Mouse (Mus musculus): ENCODE data around the gene Treml1. TPM values are rescaled to one million over a fixed set of nuclear protein-coding genes. Genes with fewer than 3 reads are reported as not detected.

Gene Treml1
- polyA plus RNA-seq, 1 experiment from 2014 or later: 15.8 TPM

DNA sequence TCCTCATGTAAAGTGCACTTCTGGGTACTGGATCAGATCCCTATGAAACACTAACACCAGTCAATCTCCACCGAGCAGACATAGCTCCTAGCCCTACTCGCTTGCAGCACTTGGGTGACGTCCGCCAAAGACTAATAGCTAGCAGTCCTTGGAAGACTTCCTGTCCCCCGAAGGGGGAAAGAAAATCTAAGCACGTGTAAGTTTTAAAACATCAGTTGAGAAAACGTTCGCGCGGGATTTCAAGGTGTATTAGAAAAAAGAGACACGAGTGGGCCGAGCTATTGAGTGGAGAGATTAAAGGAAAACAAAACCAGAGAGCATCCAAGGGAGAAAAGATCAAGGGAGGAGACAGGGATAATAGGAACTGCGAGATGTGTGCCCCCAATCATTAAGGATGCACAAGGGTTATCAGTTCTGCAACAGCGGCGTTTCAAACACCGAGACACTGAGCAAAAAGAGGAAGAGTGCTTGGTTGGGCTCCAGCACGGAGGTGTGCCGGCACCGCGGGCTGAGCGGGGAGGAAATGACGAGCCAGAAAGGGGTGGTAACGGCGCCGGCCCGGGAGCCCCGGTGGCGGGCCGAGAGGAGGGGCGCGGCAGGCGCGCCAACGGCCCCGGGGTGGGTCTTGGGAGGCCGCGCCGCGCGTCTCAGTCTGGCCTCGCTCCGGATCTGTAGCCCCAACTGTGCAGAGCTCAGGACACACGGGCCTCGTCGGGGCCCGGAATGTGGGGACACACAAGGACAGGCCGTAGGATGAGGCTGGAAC, 49.0 kb downstream of the Treml1 start:
- peaks cover 30% of the 10 kb centered on the region for H3K36me3 ChIP-seq (replicated peaks)
- H3K27ac ChIP-seq (replicated peaks): peak overlapping the region; percentile 100
- H3K27me3 ChIP-seq: no peaks in the 10 kb centered on the region
- peak overlapping the region; percentile 94 for H3K4me3 ChIP-seq (replicated peaks)
- peak; percentile 47 for ATAC-seq (ENCODE audit: insufficient read depth)
- H3K4me2 ChIP-seq: peak overlapping the region; percentile 82
- H3K9ac ChIP-seq: peak overlapping the region; percentile 98
- no peaks in the 10 kb centered on the region for H3K9me3 ChIP-seq (replicated peaks)
- under 1% methylated on average over 47 of the region's 47 CpGs for WGBS (ENCODE audit: insufficient replicate concordance)
- peaks cover 62% of the 10 kb centered on the region for H3K4me1 ChIP-seq (replicated peaks)

DNA sequence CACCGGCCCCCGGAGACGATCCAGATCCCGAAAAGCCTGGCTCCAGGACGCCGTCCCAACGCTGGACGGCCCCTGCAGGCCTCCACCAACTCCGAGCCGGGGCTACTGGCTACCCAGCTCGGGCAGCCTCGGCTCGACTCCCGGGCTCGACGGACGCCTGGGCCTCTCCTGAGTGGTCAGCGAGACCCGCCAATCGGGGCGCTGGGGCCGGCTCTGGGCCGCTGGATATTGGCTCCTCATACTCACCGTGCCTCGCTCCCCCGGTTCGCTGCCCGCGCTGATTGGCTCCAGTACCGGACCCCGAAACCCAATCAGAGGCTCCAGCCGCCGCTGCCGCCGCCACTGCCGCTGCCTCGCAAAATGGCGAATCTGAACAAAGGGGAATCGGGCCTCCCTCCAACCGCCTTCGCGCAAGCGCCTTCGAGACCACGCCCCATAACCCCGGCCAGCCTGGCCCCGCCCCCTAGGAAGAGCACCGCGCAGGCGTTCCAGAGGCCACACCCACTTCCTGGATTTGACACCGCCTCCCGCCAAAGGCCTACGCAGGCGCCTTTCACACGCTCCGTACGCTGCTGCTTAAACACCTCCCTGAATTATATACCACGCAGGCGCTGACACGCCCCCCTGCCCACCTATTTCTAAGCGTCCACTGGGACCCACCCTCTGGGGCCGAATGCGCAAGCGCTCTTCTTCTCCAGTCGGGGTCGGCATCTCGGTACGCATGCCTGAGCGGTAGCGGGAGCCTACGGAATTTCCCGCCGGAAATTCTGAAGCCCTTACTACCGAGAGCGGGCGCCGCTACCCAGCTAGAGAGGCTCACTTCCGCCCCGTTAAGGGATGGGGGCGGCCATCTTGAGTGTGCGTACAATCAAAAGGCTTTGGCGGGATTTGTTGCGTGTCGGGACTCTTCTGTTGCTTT, 49.9 kb downstream of the Treml1 start, which contains the start of the genes Nfya and Oard1:
Nfya (minus strand) TSS at position 527 of the 919 bp plus-strand sequence.
Oard1 (plus strand) TSS at position 635 of the 919 bp plus-strand sequence.
- H3K36me3 ChIP-seq (replicated peaks): peaks cover 32% of the 10 kb centered on the region
- H3K9me3 ChIP-seq (replicated peaks): no peaks in the 10 kb centered on the region
- no peaks in the 10 kb centered on the region for H3K27me3 ChIP-seq
- under 1% methylated on average over 84 of the region's 84 CpGs for whole genome bisulfite sequencing (ENCODE audit: insufficient replicate concordance)
- H3K4me2 ChIP-seq: peak within 1 kb of the TSS; percentile 82
- H3K4me1 ChIP-seq (replicated peaks): peaks cover 52% of the 10 kb centered on the region
- peak; percentile 89 for ATAC-seq (ENCODE audit: insufficient read depth)
- H3K4me3 ChIP-seq (replicated peaks): peak within 1 kb of the TSS; percentile 94
- peak within 1 kb of the TSS; percentile 100 for H3K27ac ChIP-seq (replicated peaks)
- H3K9ac ChIP-seq: peak within 1 kb of the TSS; percentile 98

DNA sequence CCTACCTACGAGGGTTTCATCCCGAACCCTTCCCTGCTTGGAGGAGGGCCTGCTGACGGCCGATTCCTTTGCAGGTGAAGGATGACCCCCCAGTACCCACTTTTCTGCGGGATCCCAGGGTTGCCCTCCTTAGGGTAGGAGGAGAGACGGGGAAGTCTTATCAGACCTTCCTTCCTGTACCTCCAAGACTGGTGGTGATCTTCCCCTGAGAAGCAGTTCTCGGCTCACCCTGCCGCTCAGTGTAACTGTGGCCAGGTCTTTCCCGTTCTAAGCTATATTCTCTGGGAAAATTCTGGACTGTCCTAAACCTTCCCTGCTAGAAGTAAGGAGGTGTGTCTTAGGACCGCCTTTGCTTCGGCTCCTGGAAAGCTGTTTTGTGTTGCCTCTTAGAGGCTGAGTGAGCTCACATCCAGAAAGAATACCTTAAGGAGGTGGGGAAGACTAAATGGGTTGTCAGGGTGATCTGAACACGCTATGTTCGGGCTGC, 50.6 kb downstream of the Treml1 start:
- Histone ChIP-seq H3K36me3 (replicated peaks) (peaks cover 39% of the 10 kb centered on the region), H3K4me3 (replicated peaks) (peak overlapping the region; percentile 94), H3K4me1 (replicated peaks) (peaks cover 46% of the 10 kb centered on the region), H3K27ac (replicated peaks) (peak overlapping the region; percentile 100), H3K27me3 (no peaks in the 10 kb centered on the region), H3K4me2 (peak overlapping the region; percentile 82), H3K9me3 (replicated peaks) (no peaks in the 10 kb centered on the region), H3K9ac (peak overlapping the region; percentile 79)
- 0% methylated on average over 13 of the region's 13 CpGs for WGBS (ENCODE audit: insufficient replicate concordance)
- peak; percentile 27 for ATAC-seq (ENCODE audit: insufficient read depth)

DNA sequence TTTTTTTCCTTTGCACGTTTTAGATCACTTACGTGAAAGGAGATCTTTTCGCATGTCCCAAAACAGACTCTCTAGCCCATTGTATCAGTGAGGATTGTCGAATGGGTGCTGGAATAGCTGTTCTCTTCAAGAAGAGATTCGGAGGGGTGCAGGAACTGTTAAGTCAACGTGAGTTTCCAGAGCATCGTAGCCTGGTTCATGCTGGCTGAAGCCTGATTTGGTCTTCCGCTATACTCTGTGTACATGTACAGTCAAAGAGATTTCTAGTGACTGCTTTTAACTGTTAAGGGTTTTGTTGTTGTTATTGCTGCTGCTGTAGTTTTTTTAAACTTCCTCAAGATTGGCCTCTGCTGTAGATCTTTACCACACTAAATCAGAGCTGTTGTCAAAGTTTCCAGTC, 51.5 kb downstream of the Treml1 start:
- Histone ChIP-seq H3K4me1 (replicated peaks) (peaks cover 38% of the 10 kb centered on the region), H3K27me3 (no peaks in the 10 kb centered on the region), H3K9ac (peak overlapping the region; percentile 79), H3K27ac (replicated peaks) (peak overlapping the region; percentile 100), H3K36me3 (replicated peaks) (peaks cover 48% of the 10 kb centered on the region), H3K9me3 (replicated peaks) (no peaks in the 10 kb centered on the region), H3K4me3 (replicated peaks) (peak overlapping the region; percentile 94), H3K4me2 (peak overlapping the region; percentile 82)
- no peak for ATAC-seq (ENCODE audit: insufficient read depth)
- 50% methylated on average over 8 of the region's 8 CpGs for WGBS (ENCODE audit: insufficient replicate concordance)

DNA sequence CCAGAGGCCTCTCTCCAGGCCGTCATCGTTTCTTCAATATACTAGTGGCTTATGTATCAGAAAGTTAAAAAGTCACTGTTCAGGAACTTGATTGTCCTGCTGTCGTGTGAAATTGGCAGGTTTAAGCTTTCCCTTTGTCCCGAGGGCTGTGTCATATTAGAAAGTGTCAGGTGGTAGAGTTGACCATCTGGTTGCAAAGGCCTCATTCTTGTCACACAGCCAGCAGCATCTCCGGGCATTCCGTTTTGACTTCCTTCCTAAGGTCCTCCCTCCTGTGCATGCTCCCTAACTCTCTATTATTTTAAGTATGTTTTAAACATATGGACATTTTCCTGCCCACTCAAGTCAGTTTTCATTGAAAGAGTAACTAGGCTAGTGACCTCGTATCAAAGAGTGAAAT, 56.3 kb downstream of the Treml1 start:
- peaks cover 81% of the 10 kb centered on the region for H3K36me3 ChIP-seq (replicated peaks)
- no peaks in the 10 kb centered on the region for H3K9me3 ChIP-seq (replicated peaks)
- no peaks in the 10 kb centered on the region for H3K27me3 ChIP-seq
- H3K4me1 ChIP-seq (replicated peaks): peaks cover 51% of the 10 kb centered on the region
- H3K4me2 ChIP-seq: no peak overlapping the region
- no peak overlapping the region for H3K9ac ChIP-seq
- 79% methylated on average over 7 of the region's 7 CpGs for WGBS (ENCODE audit: insufficient replicate concordance)
- H3K27ac ChIP-seq (replicated peaks): no peak overlapping the region
- no peak overlapping the region for H3K4me3 ChIP-seq (replicated peaks)
- ATAC-seq (ENCODE audit: insufficient read depth): no peak

Other genes starting within 250 kb of the Treml1 start
- 0.70 and 0.84 TPM in 2 replicates for gene 9830107B12Rik, start 213.6 kb upstream of the Treml1 start, polyA plus RNA-seq (2015; fragmentation: Nextera tagmentation; extraction: Ambion mirVana)
- 1.0 and 1.2 TPM in 2 replicates for gene A530064D06Rik, start 192.6 kb upstream of the Treml1 start, polyA plus RNA-seq (2015; fragmentation: Nextera tagmentation; extraction: Ambion mirVana)
- 1.5 and 2.0 TPM in 2 replicates for gene Trem1, start 127.1 kb upstream of the Treml1 start, polyA plus RNA-seq (2015; fragmentation: Nextera tagmentation; extraction: Ambion mirVana)
- gene Trem3, start 112.1 kb upstream of the Treml1 start, polyA plus RNA-seq (2015; fragmentation: Nextera tagmentation; extraction: Ambion mirVana): 8.7 and 9.5 TPM in 2 replicates
- 5.0 and 5.1 TPM in 2 replicates for gene Treml4, start 95.6 kb upstream of the Treml1 start, polyA plus RNA-seq (2015; fragmentation: Nextera tagmentation; extraction: Ambion mirVana)
- 3.7 and 3.8 TPM in 2 replicates for gene Treml2, start 60.4 kb upstream of the Treml1 start, polyA plus RNA-seq (2015; fragmentation: Nextera tagmentation; extraction: Ambion mirVana)
- gene B430306N03Rik, start 43.8 kb upstream of the Treml1 start, polyA plus RNA-seq (2015; fragmentation: Nextera tagmentation; extraction: Ambion mirVana): 3.9 and 4.3 TPM in 2 replicates
- 3.6 and 4.1 TPM in 2 replicates for gene Trem2, start 13.5 kb upstream of the Treml1 start, polyA plus RNA-seq (2015; fragmentation: Nextera tagmentation; extraction: Ambion mirVana)
- 8.0 TPM in 2 replicates for gene Nfya, start 50.0 kb downstream of the Treml1 start, polyA plus RNA-seq (2015; fragmentation: Nextera tagmentation; extraction: Ambion mirVana)
- gene Oard1, start 50.1 kb downstream of the Treml1 start, polyA plus RNA-seq (2015; fragmentation: Nextera tagmentation; extraction: Ambion mirVana): 42.8 and 44.0 TPM in 2 replicates
- gene Apobec2, start 73.0 kb downstream of the Treml1 start, polyA plus RNA-seq (2015; fragmentation: Nextera tagmentation; extraction: Ambion mirVana): 2.5 and 4.3 TPM in 2 replicates
- 182 and 191 TPM in 2 replicates for gene Tspo2, start 91.6 kb downstream of the Treml1 start, polyA plus RNA-seq (2015; fragmentation: Nextera tagmentation; extraction: Ambion mirVana)
- 4.0 and 5.2 TPM in 2 replicates for gene Unc5cl, start 95.0 kb downstream of the Treml1 start, polyA plus RNA-seq (2015; fragmentation: Nextera tagmentation; extraction: Ambion mirVana)

All from liver, embryonic 15.5 days (tissue).